Comparison of ENCODE assay signal across 8 mouse cellular contexts in the genomic region with DNA sequence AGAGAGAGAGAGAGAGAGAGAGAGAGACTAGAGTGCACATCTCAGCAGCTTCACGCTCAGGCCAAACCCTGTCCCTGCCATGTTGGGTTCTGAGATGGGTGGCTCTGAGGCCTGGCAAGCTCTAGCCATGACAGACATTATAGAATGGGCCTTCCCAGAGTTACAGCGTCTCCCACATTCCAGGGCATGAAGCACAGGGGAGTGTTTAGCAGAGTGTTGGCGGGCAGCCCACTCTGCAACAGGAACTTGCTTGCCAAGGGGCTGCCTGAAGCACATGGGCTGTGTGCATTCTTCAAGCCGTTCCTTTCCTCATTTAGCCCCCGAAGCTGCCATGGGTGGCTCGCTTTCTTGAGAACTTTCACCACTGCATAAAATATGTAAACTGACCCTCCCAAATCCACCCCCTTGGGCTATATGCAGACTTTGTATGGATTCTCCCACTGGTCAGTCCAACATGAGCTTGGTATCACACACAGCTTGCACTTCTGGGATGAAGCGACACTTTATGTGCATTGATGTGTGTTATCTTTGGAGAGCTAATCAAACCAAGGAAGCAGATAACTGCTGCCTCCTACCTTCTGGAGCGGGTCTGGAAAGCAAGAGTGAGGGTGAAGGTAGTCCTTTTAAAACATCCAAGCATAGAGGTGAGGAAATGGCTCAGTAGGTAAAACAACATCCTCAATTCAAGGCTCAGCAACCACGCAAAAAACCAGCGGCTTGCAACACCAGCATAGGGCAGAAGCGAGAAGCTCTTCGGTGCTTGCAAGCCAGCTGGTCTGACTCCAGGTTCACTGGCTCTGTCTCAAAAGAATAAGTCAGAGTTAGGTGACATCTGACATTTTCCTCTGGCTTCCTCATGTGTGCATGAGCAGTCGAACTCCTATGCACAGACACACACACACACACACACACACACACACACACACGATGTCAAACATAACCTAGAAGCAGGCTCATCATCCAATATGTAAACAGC.
DNase-seq lines count a peak whose midpoint lies in the region; ATAC-seq lines count a peak whose summit lies in the region.

No protein-coding gene starts in this region.

- DNase-seq in liver = peak; percentile 26
- DNase-seq in frontal cortex, postnatal 10 days (ENCODE audit: low spot score in 2 of 2) = peak; percentile 33 to 54
- peak; percentile 47 for DNase-seq in heart, postnatal 25 days (ENCODE audit: low spot score)
- peak; percentile 76 to 84 for DNase-seq in kidney, postnatal 4 days
- DNase-seq in natural killer cell, adult 2 months (ENCODE audit: low spot score in 2 of 2) = no peak
- no peak for DNase-seq in embryo, embryonic 9.5 days (ENCODE audit: extremely low spot score)

- no peaks in the 10 kb centered on the region for H3K27me3 ChIP-seq in liver, embryonic 12.5 days (replicated peaks)
- no peaks in the 10 kb centered on the region for H3K27me3 ChIP-seq in neural tube, embryonic 15.5 days (replicated peaks)

- 0 out of 2 replicates have a peak, but pooled peaks cover 3% of the 10 kb centered on the region for H3K9me3 ChIP-seq in liver, embryonic 12.5 days (replicated peaks)
- H3K9me3 ChIP-seq in neural tube, embryonic 15.5 days (replicated peaks) = no peaks in the 10 kb centered on the region

- H3K36me3 ChIP-seq in liver, embryonic 12.5 days = peaks cover 7% of the 10 kb centered on the region; the same call in 1 of the 2 replicates
- H3K36me3 ChIP-seq in neural tube, embryonic 15.5 days = no peaks in the 10 kb centered on the region

- H3K4me3 ChIP-seq in liver, embryonic 12.5 days = no peak overlapping the region
- no peak overlapping the region for H3K4me3 ChIP-seq in neural tube, embryonic 15.5 days (replicated peaks)

- no peak for ATAC-seq in liver, embryonic 12.5 days
- ATAC-seq in neural tube, embryonic 15.5 days (ENCODE audit: low FRiP score) = peak; percentile 66; the same call in 1 of the 2 replicates

- 57% methylated on average over 13 of the region's 14 CpGs for WGBS in liver, embryonic 12.5 days (ENCODE audit: insufficient replicate concordance)
- WGBS in neural tube, embryonic 15.5 days = 72% methylated on average over 14 of the region's 14 CpGs

- no peaks in the 10 kb centered on the region for H3K4me1 ChIP-seq in liver, embryonic 12.5 days
- peaks cover 21% of the 10 kb centered on the region for H3K4me1 ChIP-seq in neural tube, embryonic 15.5 days

- intact Hi-C loops in heart, postnatal 25 days (cut with DNase I) = loop anchor here (5.0 kb wide), 1 partner anchor 59 kb away; no protein-coding TSS in a partner anchor

- H3K27ac ChIP-seq in liver, embryonic 12.5 days = no peak overlapping the region
- H3K27ac ChIP-seq in neural tube, embryonic 15.5 days (replicated peaks) = peak overlapping the region; percentile 64

- no peak overlapping the region for H3K9ac ChIP-seq in liver, embryonic 12.5 days
- no peak overlapping the region for H3K9ac ChIP-seq in neural tube, embryonic 15.5 days (replicated peaks)

- no peak overlapping the region for H3K4me2 ChIP-seq in liver, embryonic 12.5 days
- no peak overlapping the region for H3K4me2 ChIP-seq in neural tube, embryonic 15.5 days

Comparison
In these comparisons a context has a peak if more than half of its experiments do, and no peak if none do; other contexts are left out.
1. DNase-seq: peak in liver (single experiment), frontal cortex, postnatal 10 days (2 of 2), heart, postnatal 25 days (single experiment) and kidney, postnatal 4 days (2 of 2); none in natural killer cell, adult 2 months (0 of 2) and embryo, embryonic 9.5 days (single experiment).